Mouse (Mus musculus) adrenal gland, adult (tissue): ENCODE data around the gene Gm21969.

Source experiments
- DNase-seq, 2 experiments: peaks; one replicate each; pipeline ENCODE4 v3.0.0; 2022 to 2023; ENCODE audit warnings: low spot score in 1 of 2; ENCODE audit not compliant: inconsistent age in 2 of 2

Gene Gm21969

DNA sequence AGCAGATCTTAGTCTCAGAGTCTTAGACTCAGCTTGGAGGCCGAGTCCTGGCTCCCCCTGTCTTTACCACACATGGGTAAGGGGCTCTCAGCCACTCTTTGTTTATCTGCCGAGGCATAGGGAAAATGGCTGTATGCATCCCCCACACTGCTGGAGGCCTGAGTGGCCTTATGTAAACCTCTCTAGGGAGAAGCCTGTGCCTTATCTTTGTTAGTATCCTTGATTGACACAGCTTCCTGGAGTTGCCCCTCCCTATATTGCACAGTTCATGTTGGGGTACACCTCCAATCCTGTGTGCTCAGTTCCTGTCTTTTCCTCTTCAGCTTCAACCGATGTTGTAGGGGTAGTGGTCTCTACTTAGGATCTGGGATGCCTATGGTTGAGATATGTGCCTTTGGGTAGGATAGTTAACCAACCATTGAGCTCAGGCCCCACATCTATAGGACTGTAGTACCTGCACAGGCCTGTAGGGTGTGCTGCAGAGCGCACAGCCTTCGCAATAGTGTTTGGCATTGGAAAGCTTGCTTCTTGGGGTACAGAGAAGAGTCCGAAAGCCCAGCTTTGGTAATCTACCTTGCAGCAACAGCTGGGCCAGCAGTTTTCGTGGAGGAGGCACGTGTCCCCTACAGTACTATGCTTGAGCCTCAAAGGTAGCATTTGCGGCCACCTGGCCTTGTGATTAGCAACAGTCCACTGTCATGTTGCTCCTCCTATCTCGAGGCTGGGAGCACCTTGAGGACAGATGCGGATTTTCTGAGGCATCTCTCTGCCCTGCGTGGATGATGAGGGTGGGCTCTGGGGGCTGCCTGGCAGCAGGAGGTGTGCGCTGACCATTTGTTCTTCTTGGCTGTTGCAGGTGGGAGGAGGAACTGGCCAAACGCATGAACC, at the start of gene Gm21969:
Gm21969 (plus strand) TSS at position 830 of the 888 bp plus-strand sequence.
- DNase-seq, result peak; percentile 64 to 88

DNA sequence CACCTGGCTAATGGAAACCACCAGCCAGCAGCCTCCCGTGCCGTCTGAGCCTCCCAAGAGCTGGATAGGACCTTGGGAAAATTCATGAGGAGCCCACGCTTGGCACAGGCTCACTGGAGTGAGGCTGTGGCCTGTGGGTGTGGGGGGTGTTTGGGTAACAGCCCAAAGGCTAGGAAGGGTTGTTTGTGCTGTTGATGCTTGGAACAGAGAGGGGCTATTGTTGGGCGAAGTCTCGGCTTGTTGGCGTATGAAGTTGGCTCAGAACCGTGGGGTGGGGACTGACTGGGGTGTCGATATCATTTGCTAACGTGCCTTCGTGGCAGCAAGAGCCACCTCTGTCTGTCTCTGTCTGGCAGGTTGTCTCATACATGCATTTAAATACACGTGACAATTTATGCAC, 47.8 kb upstream of the Gm21969 start:
- no peak for DNase-seq

DNA sequence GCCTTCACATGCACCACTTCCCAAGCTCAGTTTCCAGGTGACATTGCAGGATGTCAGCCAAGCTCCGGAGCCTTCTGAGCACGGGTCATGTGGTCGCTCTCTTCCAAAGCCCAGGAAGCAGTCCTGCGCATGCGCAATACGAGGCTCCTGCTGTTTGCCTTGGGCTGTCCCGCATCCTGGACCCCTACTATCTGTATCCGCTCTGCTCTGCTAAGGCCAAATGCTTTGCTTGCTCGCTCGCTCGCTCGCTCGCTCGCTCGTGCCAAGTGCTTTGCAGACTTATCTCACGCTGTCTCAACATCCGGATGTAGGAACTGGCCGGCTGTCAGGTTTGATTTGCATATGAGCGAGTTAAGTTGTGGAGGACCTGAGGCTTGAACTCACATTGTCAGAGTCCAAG, 47.0 kb upstream of the Gm21969 start:
- DNase-seq, result no peak

DNA sequence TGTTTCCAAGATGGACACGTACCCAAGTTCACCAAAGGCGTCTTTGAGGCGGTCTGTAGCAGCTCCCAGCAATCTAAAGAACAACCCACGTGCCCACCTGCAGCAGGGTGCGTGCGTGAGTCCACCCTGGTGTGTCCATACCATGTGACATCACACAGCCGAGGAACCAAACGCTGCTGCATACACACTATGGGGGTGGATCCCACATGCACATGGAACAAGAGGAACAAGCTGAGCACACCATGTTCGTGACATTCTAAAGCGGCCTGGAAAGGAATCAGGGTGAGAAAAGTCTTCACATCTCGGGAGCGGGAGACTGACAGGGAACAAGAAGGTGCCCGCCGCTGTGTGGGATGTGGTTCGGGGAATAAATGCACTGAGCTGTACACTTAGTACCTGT, 34.6 kb upstream of the Gm21969 start:
- no peak for DNase-seq

DNA sequence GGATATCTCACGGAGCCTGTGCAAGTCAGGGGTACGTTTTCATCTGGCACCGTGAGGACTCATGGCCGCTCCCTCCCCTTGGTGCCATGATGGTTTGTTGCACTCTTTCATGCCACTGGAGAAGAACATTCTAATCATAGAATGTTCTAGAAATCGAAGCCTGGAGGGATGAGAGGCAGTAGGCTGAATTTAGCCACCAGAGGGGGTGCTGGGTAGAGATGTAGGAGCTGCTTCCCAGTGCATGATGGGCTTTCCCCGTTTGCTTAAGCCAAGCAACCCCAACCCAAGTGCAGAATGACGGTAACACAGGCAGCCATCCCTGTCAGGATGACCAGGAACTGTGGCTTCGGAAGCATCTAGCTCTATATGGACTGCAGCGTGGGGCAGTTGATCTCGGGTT, 32.2 kb upstream of the Gm21969 start:
- DNase-seq, result peak in 1 of 2 experiments; percentile 55

DNA sequence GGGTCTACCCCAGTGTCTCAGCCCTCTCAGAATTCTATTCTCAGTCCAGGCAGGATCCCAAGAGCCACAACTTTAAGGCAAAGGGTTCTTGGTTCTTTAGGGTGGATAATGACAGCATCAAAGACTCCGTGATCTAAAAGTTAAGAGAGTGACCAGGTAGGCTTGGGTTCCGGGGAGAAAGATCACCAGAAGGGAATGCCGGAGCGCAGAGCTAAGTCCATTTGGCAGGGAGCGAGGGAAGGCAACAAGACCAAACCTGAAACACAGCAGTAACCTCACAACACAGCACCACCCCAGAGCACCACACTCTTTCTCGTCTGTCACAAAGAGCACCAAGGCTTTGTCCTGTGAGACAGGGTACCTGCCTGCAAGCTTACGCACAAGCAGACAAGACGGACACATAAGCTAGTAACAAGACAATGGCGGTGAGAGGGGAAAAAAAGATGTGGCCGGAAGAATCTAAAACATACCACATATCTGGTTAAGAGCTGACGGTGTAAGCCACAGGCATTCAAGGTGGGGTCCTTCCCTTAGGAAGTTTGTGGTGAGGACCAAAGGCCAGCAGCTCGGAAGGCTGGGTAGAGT, 30.0 kb upstream of the Gm21969 start:
- DNase-seq, result peak in 1 of 2 experiments; percentile 30

DNA sequence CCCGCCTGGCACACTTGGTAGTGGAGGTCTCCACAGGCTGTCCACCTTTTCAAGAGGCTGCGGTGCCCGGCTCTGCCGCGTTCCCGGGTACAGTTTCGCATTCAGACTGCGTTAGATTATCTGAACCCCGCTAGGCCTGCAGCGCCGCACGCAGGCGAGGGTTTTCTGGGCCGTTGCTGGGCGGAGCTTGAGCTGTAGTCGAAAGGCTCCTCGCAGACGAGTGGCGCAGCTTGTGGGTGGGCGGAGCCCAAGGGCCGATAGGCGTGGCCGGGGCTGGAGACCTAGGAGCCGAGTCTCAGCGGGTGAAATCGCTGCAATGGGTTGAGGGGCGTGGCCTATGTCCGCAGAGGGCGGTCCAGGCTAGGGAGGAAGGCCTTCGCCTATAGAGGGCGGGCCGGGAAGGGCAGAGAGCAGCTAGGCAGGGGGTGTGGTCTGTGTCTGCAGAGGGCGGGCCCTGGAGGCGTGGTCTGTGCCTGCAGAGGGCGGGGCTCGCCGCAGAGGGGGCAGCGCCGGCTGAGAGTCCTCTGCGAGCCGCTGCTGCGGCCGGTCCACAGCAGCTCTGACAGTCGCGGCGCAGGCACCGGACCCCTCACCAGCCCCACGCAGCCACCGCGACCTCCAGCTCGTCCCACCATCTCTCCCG, 28.7 kb upstream of the Gm21969 start:
- DNase-seq, result peak; percentile 99 to 100

DNA sequence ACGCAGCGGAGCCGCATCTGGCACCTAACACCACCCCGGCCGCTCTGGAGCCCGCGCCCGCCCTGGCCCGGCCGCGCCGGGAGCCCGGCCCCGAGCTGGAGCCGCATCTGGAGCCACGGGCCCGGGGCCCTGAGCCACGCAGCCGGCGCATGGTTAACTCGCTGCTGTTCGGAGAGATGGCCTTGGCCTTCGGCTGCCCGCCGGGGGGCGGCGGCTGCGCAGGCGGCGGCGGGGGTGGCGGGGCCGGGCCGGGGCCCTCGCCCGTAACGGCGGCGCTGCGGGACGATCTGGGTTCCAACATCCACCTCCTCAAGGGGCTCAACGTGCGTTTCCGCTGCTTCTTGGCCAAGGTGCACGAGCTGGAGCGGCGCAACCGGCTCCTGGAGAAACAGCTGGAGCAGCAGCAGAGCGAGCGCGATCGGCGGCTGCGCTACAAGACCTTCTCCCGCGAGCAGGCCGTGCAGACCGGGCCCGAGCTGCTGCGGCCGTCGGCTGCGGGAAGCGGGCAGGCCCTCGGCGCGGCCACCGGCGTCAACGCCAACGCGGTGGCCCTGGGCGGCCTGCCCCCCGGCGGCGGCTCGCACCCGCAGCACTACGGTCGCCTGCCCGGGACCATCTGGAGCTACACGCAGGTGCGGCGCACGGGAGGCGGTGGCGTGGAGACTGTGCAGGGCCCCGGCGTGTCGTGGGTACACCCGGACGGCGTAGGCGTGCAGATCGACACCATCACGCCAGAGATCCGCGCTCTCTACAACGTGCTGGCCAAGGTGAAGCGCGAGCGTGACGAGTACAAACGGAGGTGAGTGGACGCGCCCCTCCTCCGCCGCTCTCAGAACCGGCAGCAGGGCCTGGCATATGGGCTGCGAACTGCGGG, 27.9 kb upstream of the Gm21969 start:
- DNase-seq, result peak in 1 of 2 experiments; percentile 71

DNA sequence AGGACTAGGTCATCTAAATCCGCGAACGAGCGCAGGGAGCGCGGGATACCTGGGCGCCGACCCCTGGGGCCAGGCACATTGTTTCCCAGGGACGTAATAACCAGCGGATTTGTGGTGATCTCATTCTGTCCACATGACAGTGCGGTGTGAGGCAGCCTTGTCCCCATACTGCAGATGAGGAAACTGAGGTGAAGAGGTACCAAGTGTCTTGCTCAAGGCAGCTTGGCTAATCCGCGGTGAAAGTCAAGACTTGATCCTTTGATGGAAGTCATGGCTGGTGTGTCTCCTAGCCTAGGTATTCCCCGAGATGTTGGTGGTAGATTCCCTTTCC, 27.3 kb upstream of the Gm21969 start:
- no peak for DNase-seq

DNA sequence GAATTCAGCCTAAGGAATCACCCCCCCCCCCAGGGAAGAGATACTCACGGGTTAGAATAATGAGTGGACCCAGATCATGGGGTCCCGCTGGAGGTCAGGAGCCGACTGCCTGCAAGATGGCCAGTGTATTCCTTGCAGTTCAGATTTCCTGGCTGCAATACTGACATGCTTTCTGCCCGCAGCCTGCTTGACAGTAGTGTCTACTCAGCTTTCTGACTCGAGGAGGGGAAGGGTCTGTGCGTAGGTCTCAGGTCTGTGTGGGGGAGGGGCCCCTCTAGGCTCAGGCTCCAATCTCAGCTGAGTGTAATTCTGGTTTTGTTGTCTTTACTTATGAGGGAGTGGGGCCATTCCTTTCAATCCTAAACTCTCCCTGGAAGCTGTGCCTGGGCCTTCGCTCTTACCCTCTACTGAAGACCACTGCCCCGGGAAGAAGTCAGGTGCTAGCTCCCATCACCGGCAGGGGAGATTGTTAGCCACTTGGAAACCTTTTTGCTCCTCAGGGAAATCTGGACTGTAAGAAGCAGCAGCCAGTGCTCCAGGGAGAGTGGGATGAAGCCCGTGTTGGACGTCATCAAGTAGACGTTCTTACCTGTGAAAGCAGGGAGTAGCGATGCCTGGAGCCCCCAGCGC, 26.6 kb upstream of the Gm21969 start:
- DNase-seq, result peak in 1 of 2 experiments; percentile 51

DNA sequence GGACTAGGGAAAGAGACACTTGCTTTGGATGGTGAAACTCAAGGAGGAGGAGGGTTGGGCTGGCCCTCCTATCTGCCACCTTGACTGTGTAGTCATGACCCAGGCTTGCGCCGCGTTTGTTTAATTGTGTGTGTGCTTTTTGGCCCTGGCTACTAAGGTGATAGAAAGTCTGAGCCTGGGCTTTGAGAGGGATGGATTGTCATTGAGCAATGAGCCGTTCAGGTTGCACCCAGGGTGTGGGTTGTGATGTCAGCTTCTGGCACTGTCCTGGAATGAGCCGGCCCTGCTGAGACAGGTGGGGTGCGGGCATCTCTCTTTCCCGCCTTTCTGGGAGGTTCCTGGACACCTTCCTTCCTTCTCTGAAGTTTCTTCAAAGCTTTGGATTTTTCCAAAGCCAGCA, 26.0 kb upstream of the Gm21969 start:
- no peak for DNase-seq

DNA sequence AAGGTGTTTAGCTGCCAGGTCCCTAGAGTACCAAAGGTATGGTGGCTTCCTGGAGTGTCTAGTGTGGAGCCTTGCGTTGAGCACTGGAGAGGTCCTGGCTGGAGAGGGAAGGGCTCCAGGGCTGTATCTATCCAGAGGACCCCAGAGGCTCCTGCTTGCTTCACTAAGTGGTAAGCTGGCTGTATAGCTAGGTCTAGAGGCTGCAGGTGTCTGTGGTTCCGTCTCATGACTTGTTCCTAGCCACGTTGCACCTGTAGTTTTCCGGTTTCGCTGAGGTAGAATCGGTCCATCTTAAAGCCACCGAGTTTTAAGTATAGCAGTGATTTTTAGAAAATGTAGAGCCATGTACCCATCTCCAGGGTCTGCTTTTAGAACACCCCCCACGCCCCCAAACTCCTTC, 24.6 kb upstream of the Gm21969 start:
- DNase-seq, result peak in 1 of 2 experiments; percentile 19

DNA sequence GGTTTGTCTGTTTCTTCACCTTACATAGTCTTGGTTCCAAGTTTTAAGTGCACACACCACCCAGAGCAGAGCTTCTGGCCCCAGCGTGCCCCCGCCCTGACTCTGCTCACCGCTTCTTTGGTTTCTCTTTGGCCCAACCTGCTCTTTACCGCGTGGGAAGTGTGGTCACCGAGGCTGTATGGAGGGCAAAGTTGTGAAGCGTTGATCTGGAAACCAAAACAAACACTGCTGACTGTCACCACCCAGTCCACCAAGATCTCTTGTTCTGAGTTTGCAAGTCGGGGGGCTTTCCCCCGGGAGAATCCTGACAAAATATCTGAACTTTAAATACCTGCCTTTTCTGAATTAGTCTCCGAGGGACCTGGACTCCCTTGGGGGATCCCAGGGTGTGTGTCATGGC, 24.0 kb upstream of the Gm21969 start:
- DNase-seq, result no peak

DNA sequence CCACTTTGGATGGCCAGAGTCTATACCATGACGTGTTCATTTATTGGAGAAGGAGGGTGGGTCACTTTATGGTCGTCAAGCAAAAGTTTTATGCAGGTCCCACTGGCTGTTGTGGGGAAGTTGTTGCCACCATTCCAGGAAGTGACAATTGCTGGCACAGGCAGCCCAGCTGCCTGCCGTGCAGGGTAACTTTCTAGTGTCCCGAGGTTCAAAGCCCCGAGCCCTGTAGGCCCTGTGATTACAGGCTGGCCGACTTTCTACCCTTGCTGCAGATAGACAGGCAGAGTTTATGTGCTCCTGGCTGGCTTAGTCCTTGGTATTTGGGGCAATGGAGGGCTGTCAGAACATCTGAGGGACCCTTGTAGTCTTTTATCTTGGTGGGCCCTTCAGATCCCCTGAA, 23.5 kb upstream of the Gm21969 start:
- DNase-seq, result peak in 1 of 2 experiments; percentile 37

DNA sequence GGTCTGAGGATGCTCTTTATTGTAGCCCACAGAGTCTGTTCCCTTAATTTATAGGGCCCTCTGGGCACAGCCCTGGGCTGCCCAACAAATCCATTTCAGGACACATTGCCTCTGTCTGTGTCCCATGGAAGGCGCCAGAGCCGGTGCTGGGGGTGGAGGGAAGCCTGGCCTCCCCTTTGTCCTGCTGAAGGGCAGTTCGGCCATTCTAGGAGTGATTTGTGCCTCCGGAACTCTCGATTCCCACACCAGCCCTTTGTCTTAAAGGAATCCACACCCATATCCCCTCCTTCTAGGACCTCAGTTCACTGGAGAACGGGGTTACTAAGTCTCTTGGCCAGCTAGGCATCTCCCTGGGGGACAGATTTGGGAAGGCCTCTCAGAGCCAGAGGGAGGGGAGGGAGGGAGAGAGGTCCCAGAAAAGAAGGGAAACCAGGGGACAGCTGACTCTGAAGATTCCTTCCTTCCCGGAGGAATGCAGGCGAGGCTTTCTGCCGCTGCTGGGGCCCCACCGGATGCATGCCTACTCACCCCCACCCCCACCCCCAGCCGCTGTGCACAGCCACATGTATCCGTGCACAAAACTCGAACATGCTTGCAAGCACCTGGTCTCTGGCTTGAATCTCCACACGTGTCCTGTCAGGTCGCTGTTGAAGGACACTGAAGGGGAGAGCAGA, 22.2 kb upstream of the Gm21969 start:
- peak; percentile 34 to 72 for DNase-seq

DNA sequence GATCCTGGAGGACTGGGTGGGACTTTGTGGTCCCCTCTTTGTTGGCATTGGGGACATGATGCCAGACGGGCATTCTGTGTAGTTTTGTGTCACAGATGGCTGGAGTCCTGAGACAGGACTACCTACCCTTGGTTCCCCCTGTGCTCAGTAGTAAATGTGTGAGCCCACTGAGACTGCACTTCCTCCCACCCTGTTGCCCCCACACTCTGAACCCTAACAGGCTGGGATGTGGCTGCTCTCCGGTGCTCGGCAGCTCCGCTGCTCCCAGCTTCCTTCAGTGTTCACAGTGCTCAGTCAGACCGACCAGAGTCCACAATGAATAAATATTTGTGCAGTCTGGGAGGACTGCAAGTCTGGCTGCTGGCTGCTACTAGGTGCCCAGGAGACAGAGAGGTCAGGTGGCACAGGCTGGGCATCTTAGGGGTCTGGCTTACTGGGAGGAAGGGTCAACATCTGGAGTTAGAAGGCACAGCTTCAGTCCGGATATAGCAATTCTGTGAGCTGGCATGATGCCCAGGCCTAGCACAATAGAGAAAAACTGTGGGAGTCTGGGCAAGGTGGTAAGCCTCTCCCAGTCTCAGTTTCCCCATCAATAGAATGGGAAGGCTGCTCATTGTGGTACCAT, 21.4 kb upstream of the Gm21969 start:
- peak; percentile 39 to 77 for DNase-seq

DNA sequence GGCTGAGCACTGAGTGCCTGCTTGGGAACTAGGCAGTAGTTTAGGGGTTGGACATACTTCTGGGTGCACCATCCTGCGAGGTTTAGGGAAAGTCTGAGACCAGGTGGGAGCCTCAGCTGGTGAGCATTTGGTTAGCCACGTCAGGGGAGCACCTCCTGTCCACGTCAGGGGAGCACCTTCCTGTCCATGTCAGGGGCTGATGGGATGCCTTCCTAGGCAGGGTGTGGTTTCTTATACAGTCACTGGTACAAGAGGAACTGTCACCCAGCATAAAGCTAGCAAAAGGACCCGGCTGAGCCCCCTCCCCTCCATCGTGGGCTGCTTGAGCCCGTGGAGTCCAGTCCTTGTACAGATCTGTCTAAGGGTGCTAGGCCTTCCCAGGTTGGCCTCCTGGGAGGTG, 20.6 kb upstream of the Gm21969 start:
- peak; percentile 9 to 35 for DNase-seq

DNA sequence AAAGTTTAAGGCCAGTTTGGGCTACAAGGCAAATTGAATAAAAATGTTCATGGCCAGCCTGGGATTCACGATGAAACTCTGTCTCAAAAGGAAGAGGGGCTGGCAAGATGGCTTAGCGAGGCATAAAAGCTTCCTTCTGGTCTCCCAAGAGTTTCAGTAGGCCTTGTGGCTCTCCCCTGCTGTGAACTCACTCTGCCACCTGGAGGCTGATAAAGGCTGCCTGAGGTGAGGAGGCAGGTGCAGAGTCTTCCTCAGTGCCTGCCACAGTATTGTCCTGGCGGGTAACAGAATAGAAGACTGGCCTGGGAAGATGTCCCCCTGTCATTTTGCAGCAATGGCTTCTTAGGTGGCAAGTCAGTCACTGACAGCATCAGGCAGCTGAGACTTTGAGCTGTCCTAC, 20.1 kb upstream of the Gm21969 start:
- DNase-seq, result no peak

DNA sequence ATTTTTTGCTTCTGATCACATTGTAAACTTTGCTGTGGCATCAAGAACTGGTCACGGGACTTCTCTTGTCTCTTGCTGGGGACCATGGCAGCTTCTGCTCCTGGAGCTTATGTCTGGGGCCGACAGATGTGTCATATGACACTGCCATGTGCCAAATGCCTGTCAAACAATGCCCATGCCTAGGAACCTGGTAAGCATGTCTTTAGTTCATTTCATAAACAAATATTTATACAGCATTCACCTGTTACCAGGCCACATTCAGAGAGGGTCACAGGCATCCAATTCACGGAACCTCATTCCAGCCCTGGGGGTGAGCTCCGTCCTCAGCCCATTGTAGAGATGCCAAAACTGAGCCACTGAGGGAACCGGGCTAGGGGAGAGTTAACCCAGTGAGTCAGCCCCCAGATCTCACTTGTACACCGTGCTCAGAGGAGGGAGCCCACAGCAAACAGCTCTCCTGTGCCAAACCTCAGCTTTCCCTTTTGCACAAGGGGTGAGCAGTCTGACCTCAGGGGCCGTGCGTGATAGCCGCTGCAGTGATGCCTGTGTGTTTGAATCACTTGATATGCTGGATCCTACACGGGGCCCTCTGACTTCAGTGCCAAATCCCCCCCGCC, 19.2 kb upstream of the Gm21969 start:
- no peak for DNase-seq
